Mouse (Mus musculus) spleen, postnatal 14 days (tissue): ENCODE measurements around the gene Notch2.

Experiments used
- DNase-seq, 2 experiments: peaks; one replicate each; pipeline ENCODE4 v3.0.0; 2021 to 2022; ENCODE audit warnings: low spot score in 2 of 2

Notch2 gene

DNA sequence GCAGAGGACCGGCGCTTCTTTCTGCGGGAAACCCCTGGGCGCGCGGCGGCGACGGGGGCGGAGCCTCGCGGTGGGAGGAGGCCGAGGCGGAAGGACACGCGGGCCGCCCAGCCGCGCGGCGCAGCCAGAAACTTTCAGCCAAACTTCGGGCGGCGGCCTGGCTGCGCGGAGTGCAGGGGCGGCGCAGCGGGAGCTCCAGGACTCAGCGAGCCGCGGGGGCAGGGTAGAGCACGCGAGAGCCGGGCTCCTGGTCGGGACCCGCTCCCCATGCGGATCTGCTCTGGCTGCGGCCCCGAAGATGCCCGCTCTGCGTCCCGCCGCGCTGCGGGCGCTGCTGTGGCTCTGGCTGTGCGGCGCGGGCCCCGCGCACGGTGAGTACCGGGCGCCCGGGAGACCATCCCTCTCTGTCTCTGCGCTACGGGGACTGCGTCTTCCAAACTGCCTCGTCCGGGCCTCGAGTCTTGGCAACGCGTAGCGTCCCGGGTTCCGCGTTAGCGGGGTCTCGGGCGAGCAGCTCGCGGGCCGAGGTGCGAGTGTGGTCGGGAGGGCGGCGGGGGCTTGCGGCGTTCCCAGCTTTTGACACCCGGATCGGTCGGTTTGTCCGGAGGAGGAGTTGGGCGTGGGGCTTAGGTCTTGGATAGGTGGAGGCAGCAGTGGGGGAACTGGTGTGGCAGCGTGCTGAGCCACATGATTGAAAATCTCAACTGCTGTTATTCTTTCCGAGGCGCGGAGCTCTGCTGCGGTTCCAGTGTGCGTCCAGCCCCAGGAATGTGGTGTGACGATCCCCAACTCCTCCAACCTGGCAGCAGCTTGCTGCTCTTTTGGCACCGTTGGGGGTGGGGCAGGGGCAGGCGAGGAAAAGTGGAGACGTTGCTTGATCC is at the start of gene Notch2:
Gene Notch2 (plus strand): TSS at position 127 of the 881 bp plus-strand sequence.
- peak; percentile 93 to 96 for DNase-seq

DNA sequence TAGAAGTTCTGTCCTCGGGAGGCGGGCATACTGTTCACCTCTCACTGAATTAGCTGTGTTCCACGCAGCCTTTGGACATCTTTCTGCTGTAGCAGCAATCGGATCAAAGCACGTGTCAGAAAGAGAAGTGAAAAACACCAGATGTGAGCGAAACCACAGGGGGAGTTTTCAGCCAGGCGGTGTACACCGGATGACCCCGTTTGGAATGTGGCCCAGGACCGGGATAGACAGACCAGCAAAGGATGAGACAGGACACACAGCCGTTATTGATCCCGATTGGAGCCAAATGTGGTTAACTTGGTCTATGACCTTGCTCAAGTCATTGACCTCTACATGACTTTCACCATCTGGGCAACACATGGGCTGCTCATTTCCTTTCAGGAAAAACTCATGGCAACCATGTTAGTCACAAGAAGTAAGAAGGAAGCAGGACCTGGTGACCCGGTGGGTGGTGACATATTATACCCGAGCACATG is 48.4 kb upstream of the Notch2 start:
- no peak for DNase-seq

DNA sequence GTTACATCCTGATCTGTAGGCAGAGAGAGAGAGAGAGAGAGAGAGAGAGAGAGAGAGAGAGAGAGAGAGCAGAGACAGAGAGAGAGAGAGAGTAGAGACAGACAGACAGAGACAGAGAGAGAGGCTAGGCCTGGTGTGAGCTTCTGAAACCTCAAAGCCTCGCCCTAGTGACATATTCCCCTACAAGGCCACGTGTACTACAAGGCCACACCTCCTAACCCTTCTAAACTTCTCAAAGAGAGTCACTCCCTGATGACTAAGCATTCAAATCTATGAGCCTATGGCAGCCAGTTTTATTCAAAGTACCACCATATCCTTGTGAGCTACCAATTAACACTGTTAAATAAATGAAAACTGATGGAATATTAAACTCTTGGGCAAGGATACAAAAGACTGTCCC is 45.7 kb upstream of the Notch2 start:
- no peak for DNase-seq

DNA sequence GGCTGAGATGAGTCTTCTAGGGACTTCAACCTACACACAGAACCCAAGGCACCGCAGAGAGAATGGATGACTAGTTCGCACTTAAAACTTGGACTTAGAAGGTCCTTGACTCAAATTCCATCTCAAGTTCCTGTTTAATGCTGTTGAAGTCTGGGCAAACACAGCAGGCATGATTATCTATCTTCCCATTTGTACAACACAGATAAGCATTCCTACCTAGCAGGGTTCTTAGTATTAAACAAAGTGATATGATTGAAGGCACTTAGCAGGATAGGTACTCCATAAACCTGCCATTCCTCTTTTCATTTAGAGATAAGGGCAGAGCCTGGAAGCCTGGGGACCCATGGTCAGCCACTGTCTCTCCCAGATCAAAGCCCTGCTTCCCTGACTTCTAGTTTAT is 45.1 kb upstream of the Notch2 start:
- DNase-seq, result no peak

DNA sequence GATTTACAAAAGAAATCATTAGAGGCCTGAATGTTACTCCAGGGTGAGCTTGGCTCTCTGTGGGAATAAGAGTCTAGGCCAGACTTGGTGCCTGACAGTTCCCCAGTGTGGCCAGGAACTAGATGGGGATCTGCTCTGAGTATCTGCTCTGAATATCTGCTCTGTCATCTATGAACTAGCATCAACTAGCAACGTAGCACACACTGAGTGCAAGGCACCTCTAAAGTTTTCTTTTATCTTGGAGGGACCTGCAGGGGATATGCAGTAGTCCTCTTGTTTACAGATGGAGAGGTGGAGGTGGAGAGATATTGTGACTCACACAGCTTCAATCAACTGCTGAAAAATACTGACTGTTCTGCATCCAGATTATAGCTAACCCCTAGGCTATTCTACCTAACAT is 44.3 kb upstream of the Notch2 start:
- DNase-seq, result no peak

DNA sequence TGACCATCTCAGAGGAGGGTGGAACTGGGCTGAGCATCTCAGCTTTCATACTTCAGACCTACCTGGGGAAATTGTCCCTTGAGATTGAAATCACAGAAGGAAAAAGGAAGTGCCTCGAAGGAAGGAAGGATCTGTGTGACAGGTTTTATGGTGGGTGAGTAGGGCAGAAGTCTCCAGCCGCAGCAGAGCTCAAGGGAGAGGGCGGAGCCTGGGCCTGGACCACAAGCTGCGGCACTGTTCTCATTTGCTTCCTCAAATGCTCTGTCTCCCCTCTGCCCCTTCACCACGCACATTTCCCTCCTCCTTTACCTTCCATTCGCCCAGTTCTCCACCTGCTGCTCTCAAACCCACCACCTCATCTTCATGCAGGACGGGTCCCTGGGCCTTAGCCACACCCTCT is 42.2 kb upstream of the Notch2 start:
- DNase-seq, result peak; percentile 44 to 49

DNA sequence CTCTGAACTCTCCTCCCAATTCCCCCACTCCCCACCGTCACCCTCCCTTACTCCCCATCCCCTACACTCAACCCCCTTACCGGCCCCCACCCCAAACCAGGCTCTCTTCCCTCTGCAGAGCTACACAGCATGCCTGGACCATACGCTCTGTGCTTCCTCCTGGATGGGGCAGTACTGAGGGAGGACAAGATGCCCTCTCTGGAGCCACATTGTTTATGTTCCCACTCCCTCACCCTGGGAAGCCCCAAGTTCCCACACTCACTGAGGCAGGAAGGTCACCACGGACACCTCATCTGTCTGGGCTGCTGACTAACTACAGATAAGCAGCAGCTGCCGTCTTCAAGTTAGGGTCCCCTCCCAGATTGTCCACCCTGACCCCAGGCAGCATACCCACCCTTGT is 41.1 kb upstream of the Notch2 start:
- no peak for DNase-seq

DNA sequence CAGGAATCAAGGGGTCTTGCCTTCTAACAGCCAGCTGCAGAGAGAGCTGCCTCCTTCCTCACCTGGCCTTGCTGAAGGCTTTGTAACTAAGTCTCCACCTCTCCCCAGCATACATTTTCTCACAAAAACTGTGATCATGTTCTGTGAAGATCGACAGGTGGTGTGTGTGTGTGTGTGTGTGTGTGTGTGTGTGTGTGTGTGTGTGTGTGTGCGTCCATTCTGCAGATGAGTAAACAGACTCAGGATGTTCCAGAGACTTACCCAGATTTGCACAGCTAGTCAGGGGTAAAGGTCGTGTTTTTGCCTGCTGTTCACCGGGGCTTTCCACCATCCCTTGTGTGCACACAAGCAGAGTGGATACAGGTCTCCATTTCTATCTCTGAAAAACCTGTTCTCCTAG is 40.6 kb upstream of the Notch2 start:
- no peak for DNase-seq

DNA sequence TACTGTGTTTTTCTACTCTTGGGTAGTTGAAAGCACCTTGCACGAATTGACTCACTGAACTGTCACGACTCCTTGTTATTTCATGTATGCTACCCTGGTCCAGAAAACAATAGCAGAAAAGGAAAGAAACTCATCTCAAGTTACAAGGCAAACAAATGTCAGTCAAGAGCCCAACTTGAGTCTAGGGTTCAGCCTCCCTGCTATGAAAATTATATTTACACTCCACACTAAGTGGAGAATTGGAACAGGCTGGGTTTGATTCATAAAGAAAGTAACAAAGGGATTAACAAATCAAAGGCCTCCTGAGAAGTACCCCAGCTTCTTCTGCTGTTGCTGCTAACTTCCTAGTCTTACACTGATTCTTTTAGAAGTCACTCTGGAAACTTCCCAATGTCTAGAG is 40.0 kb upstream of the Notch2 start:
- DNase-seq, result no peak

DNA sequence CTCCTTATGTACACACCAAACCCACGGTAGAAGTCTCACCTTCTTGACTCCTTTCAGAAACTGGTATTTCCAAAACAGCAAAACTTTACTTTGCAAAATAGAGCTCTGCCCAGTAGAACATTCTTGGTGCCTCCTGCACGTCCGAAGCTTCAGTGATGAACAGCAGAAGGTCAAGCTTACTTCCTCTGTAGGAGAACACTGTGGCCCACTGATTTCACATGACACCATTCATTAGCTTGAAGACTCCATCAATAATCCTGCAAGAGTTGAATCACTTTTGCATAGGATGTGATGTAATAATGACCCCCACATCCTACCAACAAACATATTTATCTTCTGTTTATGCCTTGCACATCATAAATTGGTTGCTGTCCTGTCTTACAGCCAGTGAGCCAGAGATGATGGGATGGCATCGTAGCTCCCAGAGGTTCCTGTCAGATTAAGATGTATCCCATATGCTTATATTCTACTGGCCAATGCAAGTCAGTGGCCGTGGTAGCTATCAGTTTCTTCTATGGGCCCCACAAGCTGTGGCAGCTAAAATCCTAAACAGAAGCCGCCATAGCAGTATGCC is 39.0 kb upstream of the Notch2 start:
- DNase-seq, result no peak

DNA sequence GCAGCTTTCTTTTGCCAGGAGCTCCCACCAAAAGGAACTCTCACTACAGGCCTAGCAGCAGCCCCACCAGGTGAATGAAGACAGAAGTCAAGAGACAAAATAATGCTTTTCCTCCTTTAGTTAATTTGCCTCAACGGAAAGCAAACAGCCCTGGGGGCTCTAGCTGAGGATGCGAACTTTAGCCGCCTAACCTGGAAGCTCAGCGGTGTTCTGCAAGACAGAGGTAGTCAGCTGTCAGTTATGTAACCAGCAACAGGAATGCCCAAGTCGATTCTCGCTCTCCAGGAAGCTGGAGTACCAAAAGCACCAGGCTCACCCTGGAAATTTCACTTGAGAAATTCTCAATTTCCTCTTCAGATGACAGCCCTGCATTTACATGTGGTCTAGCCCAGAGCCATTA is 36.6 kb upstream of the Notch2 start:
- no peak for DNase-seq

DNA sequence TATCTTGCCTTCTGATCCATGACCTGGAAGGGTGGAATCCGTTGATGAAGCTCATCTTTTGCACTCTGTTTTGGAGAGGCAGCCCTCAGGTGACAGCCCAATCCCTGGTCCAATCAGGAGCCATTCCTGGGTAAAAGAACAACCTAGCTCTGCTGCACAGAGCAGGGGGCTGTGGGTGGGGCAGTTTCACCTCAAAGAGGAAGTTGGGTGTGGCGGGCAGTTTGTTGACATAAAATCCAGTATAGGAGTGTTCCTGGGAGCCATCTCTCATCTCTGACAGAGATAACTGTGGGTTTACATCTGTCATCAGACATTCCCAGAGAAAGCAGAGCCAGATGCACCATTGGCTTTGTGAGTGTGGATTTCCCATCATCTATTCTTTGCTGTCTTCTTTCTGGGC is 34.6 kb upstream of the Notch2 start:
- peak in 1 of 2 experiments; percentile 45 for DNase-seq

DNA sequence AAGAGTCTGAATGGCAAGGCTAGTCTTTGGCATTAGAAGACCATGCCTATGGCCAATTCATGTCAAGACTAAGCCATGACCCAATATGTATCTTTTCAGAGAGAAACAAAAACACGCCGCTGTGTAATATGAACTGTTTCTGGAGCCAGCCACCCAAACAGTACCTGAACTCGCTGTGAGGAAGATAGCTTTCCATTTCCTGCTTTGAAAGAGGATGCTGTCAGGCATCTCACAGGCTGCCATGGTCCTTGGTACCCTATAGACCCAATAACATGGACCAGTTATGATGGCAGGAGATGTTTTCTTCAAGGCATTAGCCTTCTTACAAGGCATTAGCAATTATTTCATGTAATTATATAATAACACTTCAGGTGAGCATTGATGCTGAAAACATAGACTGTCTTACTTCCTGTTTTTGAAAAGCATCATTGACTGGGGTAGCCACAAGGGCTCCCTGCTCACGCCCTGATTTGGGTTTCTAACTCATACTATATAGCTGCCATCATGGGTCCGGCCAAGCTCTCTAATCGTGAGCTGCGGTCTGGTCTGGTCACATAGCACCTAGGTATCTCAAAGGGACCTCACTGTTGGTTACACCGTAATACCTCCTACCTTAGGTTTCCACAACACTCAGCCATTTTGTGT is 32.5 kb upstream of the Notch2 start:
- DNase-seq, result no peak

DNA sequence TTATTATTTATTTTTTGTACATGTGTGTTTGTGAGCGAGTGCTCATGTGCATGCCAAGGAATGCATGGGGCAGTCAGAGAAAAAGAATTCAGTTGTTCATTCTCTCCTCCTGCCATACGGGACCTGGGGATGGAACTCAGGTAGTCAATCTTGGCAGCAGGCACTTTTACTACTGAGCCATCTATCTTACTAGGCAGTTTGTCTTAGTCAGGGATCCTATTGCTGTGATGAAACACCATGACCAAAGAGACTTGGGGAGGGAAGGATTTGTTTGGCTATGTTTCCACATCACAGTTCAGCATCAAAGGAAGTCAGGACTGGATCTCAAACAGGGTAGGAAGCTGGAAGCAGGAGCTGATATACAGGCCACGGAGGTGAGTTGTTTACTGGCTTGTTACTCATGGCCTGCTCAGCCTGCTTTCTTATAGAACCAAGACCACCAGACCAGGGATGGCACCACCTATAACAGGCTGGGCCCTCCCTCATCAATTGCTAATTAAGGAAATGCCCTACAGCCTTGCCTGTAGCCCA is 31.9 kb upstream of the Notch2 start:
- no peak for DNase-seq

DNA sequence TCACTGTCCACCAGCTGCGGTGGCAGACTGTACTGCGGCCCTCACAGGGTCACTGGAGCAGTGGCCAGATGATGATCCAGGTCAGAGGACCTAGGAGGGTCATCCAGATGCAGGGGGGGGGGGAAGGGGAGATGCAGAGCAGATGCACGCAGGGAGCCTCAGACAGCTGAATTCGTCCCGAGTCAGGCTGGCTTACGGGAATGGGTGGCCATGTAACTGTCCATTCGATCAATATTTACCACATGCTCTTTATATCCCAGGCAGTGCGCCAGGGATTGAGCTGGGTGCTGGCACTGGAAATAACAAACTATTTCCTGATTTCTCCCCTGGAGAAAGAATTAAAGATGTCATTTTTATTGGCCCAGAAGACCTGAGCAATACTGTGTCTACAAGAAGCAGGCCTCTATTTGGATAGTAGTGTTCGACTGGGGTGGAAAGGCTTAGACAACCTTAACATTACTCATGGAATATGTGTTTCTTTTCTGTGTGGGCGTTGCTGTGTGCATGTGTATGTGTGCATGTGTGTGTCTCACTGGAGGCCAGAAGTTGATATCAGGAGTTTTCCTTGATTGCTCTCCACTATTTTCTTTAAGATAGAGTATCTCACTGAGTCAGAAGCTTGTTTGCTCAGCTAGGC is 28.3 kb upstream of the Notch2 start:
- no peak for DNase-seq

DNA sequence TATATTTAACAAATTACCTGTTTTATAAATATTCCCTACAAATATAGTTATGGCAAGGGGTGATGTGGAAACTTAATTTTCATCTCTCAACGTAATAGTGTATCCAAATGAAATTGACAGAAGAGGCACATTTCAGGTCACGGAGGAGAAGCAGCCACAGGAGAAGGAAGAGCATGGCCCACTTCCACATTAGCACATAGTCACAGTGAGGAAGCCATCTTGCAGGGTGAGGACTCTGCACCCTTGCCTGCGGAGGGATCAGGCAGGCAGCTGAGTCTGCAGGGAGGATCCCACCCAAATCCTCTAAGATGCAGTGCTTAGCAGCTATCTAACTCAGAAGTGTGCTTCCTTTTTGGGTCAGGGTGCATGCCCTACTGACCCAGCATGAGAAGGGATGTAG is 27.6 kb upstream of the Notch2 start:
- DNase-seq, result no peak

DNA sequence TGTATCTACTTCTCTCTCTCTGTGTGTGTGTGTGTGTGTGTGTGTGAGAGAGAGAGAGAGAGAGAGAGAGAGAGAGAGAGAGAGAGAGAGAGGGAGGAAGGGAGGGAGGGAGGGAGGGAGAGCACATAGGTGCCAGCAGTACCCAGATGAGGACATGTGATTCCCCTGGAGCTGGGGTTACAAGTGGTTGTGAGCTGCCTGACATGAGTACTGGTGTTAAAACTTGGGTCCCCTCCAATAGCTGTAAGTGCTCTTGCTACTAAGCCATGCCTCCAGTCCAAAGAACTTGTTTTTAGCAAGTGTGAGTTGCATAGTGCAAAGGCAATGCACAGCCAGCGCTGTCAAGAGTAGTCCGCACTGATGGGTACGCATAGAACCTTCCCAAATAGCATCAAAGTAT is 26.2 kb upstream of the Notch2 start:
- DNase-seq, result no peak

DNA sequence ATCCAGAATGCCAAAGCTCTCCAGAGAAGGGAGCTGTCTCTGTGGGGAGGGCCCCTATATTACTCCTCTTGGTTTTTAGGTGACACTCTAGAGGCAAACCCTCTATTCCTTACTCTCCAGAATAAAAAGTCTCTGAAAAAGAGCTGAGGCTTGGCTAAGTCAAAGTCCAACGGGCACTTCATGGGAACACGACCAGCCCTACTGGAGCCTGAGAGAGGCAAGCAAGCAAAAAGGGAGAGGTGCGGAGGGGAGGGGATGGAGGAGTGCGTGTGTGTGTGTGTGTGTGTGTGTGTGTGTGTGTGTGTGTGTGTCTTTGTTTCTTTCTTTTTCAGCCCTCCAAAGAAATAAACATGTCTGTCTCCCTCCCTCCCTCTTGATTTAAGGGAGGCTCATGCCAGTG is 24.6 kb upstream of the Notch2 start:
- no peak for DNase-seq

DNA sequence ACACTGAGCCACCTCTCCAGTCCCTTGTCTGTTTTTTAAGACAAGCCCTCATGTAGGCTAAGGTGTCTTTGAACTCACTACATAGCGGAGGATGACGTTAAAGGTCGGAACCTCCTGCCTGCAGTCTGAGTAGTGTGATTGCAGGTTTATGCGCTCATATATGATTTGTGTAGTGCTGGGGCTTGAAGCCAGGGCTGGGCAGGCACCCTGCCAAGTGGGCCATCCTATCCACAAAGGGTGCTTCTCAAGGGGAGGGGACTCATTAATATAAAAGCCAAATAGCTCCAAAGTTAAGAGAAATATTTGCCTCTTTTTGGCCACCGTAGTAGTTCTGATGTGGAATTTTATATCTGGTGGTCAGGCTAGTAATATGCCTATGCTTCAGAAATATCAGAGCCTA is 22.8 kb upstream of the Notch2 start:
- DNase-seq, result no peak

DNA sequence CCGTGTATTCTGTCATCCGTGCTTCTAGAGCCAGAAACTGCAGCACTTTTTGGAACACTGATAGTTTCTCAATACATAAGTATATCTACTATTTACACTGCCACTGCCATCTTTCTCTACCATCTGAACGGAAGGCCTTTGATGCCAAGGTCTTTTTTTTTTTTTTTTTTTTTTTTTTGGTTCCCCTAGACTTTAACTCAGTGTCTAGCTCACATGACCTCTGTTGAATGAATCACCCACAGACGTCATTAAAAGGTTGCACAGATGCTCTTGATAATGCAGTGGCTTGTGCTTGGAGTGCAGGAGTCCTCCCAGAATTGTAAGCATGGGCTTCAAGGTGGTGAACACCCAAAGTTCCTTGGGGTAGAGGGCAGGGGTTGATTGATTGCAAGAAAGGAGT is 21.0 kb upstream of the Notch2 start:
- DNase-seq, result no peak

DNA sequence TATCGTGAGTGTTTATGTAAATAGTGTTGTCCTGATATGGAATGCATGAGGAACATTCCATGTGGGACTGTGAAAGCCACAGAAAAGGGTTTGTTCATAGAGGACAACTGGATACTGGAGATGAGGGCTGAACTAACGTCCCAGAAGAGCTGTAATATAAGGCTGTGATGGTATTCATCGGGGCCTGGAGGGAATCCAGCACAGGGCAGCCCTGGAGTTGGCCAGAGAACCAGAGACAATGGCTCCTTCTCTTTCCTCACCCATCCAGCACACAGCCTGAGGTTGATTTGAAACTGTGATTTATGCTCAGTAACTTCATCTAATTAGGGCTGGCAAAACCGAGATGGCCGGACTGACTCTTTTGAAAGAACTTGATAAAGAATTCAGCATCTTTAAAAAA is 20.1 kb upstream of the Notch2 start:
- DNase-seq, result no peak

DNA sequence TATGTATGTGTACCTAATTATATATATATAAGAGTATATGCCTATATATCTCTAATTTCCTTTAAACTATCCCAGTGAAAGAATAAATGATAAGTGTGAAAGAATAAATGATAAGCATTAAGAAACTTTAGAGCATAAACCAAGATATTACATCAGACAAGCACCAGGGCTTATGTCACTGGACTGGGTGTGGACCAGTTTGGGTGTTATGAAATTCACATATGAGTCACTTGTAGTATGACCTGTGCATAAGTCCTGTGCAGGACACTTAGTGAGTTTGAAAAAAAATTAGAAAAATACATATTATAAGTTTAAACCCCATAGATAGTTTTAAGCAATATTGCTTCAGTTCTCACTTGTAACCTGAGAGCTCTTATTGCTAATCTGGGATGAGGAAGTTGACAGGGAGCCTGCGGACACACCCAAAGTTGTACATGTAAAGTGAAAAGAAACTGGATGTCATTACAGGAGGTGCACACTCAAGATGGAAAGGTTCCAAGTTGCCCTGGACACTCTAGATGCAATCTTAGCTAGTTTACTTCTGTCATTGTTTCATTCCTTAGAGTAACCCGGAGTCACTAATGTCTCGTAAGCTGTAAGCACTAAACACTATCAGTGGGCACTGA is 19.3 kb upstream of the Notch2 start:
- no peak for DNase-seq
